Comparison of ENCODE assay signal across 13 mouse cellular contexts in the genomic region with DNA sequence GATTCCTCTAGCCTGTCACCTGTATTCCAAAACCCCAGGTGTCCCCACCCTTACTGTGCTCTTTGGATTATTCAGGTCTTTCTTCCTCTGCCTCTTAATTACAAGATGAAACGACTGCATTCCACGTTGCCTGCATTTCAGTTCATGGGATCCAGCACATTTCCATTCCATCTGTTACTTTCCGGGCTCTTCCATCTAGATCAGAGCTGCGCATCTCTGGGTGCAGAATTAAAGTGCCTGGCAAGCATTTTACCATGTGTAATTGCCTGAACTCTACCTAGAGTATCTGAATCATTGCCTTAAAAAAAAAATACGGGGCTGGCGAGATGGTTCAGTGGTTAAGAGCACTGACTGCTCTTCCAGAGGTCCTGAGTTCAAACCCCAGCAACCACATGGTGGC.
"Had no signal": no experiment of that assay in that cellular context is flagged by ENCODE, and none has a peak within 500 bp of the region (broad histone marks: within the 10 kb centered on the region; RNA-seq: fewer than 3 reads in every experiment).

No protein-coding gene starts in this region.

- ATAC-seq: midbrain, embryonic 13.5 days; midbrain, embryonic 16.5 days had no signal

- H3K27me3 ChIP-seq: liver, embryonic 13.5 days; midbrain, embryonic 13.5 days had no signal

- H3K4me3 ChIP-seq: left cerebral cortex, adult 2 months; liver, embryonic 13.5 days; midbrain, embryonic 13.5 days had no signal

- H3K4me2 ChIP-seq: liver, embryonic 13.5 days; midbrain, embryonic 13.5 days had no signal

- DNase-seq: kidney, adult 18-20 months; kidney, postnatal 25 days; liver, embryonic 13.5 days; lung, adult 2 months; lung, postnatal 14 days; lung, postnatal 4 days; thymus, adult 2 months; thymus, postnatal 14 days; thymus, postnatal 4 days had no signal

- H3K9ac ChIP-seq: liver, embryonic 13.5 days; midbrain, embryonic 13.5 days had no signal

- H3K36me3 ChIP-seq: liver, embryonic 13.5 days; midbrain, embryonic 13.5 days had no signal

- H3K27ac ChIP-seq: kidney, postnatal 0 days; left cerebral cortex, adult 2 months; liver, embryonic 13.5 days; midbrain, embryonic 13.5 days had no signal

- H3K9me3 ChIP-seq: liver, embryonic 13.5 days; midbrain, embryonic 13.5 days had no signal
